Mouse (Mus musculus): ENCODE measurements around the gene Mkks.
"Not testable (repeated sequence)": the region's sequence is repeated elsewhere in the genome, so short reads cannot be mapped to it uniquely, and the experiment has no call there.

Gene Mkks

GRCm38 (mm10) chr2:136891068-136891950 lies at the start of gene Mkks, which contains the start of the genes Slx4ip and AL731706.1:
Mkks (minus strand) TSS chr2:136891389.
Slx4ip (plus strand) TSS chr2:136891218.
AL731706.1 (minus strand) TSS chr2:136891389.
- peak; percentile 99 for DNase-seq (ENCODE audit: low spot score)

- no peak for DNase-seq (ENCODE audit: low spot score)
Observed at GRCm38 (mm10) chr2:136938249-136938648, 47.1 kb upstream of the Mkks start.

GRCm38 (mm10) chr2:136936391-136937288 lies 45.5 kb upstream of the Mkks start:
- DNase-seq (ENCODE audit: low spot score): no peak

- no peak for DNase-seq (ENCODE audit: low spot score)
Observed at GRCm38 (mm10) chr2:136921003-136921408, 29.8 kb upstream of the Mkks start.

- DNase-seq (ENCODE audit: low spot score): no peak
Observed at GRCm38 (mm10) chr2:136920257-136920993, 29.2 kb upstream of the Mkks start.

- DNase-seq (ENCODE audit: low spot score): no peak
Observed at GRCm38 (mm10) chr2:136919433-136919832, 28.2 kb upstream of the Mkks start.

GRCm38 (mm10) chr2:136914334-136914902 lies 23.2 kb upstream of the Mkks start:
- no peak for DNase-seq (ENCODE audit: low spot score)

- no peak for DNase-seq (ENCODE audit: low spot score)
Observed at GRCm38 (mm10) chr2:136913021-136913420, 21.8 kb upstream of the Mkks start.

GRCm38 (mm10) chr2:136911958-136912411 lies 20.8 kb upstream of the Mkks start:
- no peak for DNase-seq (ENCODE audit: low spot score)

GRCm38 (mm10) chr2:136909298-136909697 lies 18.1 kb upstream of the Mkks start:
- no peak for DNase-seq (ENCODE audit: low spot score)

GRCm38 (mm10) chr2:136908596-136908995 lies 17.4 kb upstream of the Mkks start:
- DNase-seq (ENCODE audit: low spot score): no peak

GRCm38 (mm10) chr2:136896131-136896530 lies 4.9 kb upstream of the Mkks start:
- DNase-seq (ENCODE audit: low spot score): no peak

GRCm38 (mm10) chr2:136894494-136894893 lies 3.3 kb upstream of the Mkks start:
- DNase-seq (ENCODE audit: low spot score): no peak

GRCm38 (mm10) chr2:136891951-136892371 lies 772 bp upstream of the Mkks start:
- DNase-seq (ENCODE audit: low spot score): peak; percentile 97

GRCm38 (mm10) chr2:136890716-136891067 lies 497 bp downstream of the Mkks start:
- not testable (repeated sequence) for DNase-seq (ENCODE audit: low spot score)

- DNase-seq (ENCODE audit: low spot score): no peak
Observed at GRCm38 (mm10) chr2:136886846-136887245, 4.3 kb downstream of the Mkks start.

GRCm38 (mm10) chr2:136885579-136885978 lies 5.6 kb downstream of the Mkks start, which contains the start of gene AL731706.2:
AL731706.2 (minus strand) TSS chr2:136885679.
- no peak for DNase-seq (ENCODE audit: low spot score)

- DNase-seq (ENCODE audit: low spot score): no peak
Observed at GRCm38 (mm10) chr2:136854543-136855388, 36.4 kb downstream of the Mkks start.

- DNase-seq (ENCODE audit: low spot score): no peak
Observed at GRCm38 (mm10) chr2:136850366-136850765, 40.8 kb downstream of the Mkks start.

GRCm38 (mm10) chr2:136837994-136838393 lies 53.2 kb downstream of the Mkks start:
- DNase-seq (ENCODE audit: low spot score): no peak

All from left cerebral cortex, adult 11 months (tissue).